Mouse (Mus musculus): Measurements from ENCODE around the gene Aff1.

The Aff1 gene

DNA sequence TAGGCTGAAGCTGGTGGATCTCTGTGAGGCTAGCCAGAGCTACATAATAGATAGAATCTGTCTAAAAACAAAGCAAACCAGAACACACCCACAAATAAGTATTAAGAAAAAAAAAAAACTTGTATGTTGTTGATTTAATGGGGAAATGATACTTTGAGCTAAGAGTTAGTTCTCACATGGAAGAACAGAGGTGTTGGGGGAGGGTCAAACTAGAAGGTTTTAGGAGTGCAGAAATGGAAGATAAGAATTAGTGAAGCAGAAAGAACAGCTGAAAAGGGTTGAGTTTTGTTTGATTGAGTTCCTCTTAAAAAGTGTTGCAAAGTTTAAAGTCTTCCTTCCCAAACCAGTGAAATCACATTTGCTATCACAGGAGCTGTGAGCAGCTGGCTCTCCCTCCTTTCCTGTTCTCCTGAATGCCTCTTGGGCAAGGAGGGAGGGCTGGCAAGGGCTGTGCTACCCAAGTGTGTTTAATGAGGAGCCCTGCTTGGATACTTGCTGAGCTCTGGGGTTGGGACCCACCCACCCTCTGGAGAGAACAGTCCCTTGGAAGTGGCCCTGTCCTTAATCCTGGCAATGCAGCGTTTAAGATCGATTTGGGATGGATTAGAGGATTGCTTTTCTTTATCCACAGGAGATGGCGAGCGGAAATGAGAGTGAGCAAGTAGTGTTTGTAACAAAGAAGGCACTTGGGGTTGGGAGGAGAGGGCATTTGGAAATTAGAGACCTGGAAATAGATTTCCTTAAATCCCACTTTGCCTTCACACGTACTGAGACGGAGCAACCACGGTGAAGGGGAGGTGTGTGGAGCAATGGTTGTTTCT, 57.5 kb downstream of the Aff1 start:
- no peak for DNase-seq (ENCODE audit: low read depth, low spot score)

DNA sequence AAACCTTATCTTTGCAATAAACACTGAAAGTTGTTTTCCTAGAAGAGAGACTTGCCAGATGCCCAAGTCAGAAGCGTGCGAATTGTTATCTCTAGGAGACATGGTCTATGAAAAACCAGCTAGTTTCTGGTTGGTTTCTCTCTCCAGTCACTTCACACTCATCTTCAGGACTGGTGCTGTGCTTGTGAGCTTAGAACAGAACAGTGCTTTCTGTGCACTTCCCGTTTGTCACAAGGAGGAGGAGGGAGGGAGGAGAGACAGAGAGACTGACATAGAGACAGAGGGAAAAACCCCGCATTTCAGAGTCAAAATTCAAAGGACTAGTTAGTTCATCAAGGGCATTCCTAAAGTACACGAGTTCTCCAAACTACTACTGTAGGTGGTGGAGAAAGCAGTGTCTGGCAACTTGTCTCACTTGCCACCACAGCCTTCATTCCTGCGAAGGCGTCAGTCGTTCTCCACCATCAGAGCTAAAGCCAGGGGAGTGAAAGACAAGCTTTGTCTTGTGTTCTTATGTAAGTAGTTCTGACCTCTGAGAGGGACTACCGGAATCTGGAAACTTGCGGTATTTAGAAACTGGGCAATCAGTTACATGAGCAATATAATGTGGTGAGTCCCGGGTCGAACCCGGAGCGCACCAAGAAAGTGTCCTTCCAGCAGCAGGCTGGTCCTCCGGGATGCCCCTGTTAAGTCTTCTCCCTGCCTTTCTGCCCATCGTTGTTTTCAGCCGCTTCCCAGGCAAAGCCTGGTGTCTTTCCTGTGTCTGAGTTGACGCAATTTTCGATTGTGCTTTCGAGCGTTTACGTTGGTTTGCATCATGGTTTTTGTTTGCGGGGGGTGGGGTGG, 60.7 kb downstream of the Aff1 start:
- DNase-seq (ENCODE audit: low read depth, low spot score) = peak; percentile 81

DNA sequence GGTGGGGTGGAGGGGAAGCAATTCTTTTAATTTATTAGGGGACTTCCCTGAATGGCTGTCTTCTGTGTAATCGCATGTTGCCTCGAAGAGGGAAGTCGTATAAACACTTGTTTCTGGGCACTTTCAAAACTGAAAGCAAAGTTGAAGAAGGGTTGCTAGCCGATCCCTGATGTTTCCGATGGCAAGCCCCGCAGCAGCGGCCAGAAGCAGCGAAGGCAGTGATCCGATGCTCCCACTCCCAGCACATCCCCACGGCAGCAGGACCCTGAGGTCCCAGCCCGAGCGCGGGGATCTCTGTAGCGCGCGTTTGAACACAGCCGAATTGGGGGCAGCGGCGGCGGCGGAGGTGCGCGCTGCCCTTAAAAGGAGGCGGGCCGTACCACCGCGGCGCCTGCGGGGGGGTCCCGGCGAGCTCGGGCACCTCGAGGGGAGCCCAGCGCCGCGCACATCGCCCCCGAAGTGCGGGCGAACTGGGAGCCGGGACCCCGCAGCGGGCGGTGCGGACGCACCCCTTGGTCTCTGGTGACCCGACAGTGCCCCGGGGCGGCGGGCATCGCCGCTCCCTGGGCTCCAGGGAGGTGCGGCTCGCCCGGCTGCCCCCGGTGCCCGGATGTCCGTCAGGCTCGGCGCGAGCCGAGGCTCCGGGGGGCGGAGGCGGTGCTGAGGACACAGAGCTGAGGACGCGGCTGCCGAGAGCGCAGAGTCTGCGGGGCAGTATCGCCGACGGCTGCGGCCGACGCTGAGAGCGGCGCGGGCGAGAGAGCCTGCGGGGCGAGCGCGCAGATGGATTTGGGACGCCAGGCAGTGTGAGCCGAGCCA, 61.5 kb downstream of the Aff1 start:
- DNase-seq (ENCODE audit: low read depth, low spot score) = peak; percentile 83

DNA sequence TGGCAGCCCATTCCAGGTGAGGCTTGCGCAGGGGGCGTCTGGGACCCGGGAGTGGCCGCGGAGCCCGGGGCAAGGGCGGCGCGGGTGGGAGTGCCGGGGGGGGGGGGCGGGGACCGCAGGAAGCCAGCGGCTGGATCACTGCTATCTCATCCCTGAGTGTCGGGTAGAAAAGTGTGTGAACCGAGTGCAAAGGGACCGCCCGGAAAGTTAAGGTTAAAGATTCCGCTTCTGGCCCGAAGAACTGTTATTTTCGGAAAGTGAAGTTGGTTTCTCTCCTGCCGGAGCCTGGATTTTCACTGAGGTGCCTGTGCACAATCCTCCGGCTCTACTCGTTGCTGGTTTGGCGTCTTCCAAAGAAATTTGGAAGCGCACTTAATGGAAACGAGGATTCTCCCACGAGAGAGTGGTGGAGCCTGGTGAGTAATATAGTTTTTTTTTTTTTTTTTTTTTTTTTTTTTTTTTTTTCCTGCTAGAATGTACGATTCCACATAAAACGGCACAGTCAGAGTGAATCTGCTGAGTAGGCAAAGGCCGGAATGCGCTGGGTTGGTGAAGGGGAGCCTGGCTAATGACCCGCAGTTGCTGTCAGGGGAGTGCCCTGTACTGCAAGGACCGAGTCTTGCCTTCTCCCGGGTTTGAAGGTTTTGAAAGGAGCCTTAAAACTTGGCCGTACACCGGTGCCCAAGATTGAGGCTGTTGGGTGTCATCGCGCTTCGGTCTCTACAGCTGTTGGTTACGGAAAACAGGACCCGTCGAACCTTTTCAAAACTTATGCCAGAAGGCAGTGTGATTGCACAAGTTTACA, 62.4 kb downstream of the Aff1 start:
- DNase-seq (ENCODE audit: low read depth, low spot score) = peak; percentile 79

DNA sequence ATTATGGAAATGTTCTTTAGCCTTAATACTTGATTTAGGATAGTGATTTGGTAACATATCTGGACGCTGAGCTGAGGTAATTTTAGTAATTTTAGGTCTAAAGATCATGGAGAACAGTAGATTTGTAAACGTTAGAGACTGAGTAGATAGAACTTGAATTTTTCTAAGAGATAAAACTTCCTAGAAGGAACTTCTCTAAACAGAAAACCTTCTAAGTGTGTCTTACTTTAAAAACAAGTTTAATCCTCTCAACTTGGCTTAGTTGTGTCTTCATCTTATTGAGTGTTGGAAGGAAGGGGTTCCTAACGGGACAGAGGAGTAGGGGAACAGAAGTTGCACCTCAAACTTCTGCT, 62.9 kb downstream of the Aff1 start:
- DNase-seq (ENCODE audit: low read depth, low spot score) = no peak

DNA sequence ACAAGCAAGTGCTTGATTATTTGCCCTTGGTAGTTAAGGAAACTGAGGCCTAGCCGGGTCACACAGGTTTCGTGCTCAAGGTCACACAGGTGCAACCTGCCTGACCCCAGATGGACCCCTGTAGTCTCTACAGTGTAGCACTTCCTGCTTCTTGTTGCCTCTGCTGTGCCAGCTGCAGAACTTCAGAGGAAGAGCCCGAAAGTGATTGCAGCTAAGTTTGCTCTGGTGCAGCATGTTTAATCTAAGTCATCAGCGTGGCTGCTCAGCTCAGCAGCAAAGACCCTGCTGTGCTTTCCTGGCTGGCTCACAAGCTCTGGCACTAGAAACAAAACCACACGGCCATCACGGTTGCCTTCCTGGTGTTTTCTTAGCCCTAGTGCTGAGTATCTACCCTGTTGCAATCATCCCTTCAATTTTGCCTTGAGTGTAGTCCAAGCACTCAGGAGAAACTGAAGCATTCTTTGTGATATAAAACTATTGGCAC, 64.1 kb downstream of the Aff1 start:
- DNase-seq (ENCODE audit: low read depth, low spot score) = no peak

DNA sequence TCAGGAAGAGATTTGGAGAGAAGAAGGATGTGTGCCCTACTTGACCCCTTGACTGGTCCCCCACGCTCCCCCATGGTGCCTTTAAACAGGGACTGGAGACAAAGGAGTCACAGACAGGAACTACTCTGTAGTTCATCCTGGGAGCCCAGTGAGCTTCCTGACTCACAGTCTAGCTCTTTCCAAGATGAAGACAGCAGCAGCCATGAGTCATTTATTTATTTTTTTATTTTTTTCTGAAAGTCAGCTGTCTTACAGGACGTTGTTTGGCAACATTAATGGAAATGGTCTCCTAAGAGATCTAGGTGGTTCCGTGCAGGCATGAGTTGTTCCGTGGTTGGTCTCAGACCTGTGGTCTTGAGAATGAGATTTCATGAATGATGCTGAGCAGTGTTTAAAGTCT, 66.3 kb downstream of the Aff1 start:
- DNase-seq (ENCODE audit: low read depth, low spot score) = peak; percentile 91

DNA sequence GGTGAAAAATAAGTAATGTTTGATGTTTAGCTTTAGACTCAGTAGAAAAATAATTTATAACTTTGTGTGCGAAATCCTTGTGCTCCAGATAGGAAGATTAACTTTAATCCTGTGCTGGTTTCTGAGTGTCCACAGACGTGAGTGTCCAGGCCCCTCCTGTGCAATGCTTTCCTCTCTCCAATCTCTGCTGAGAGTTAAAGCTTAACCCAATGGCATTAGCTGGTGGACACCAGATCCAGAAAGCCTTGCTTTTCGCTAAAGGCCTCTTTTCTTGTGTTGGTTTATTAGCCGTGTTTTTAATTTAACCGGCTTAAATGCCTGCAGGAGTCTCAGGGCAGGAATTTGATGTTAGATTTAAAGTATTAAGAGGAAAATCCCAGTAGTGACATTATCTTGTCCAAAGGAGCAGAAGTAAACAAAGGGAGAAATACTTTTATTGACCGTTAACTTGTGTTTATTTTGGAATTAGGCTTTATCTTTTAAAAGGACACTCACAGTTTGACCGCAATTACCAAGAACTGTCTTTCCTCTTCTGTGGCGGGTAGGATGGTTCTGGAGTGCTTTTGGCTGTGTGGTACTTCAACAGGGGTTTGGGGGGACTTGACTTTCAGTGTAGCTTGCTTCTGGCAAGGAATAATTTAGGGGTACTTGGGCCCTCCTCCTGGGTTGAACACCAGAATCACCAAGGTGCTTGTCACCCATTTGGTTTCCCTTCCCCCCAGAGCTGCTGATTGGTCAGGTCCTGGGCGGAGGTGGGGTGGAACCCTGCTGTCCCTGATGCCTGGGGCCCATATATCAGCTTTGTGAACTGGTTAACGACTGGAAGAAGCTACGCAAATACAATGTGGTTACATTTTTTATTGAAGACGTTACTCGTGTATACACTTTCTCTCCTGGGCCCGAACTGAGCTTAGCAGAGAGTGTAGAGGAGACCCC, 67.6 kb downstream of the Aff1 start:
- DNase-seq (ENCODE audit: low read depth, low spot score) = no peak

DNA sequence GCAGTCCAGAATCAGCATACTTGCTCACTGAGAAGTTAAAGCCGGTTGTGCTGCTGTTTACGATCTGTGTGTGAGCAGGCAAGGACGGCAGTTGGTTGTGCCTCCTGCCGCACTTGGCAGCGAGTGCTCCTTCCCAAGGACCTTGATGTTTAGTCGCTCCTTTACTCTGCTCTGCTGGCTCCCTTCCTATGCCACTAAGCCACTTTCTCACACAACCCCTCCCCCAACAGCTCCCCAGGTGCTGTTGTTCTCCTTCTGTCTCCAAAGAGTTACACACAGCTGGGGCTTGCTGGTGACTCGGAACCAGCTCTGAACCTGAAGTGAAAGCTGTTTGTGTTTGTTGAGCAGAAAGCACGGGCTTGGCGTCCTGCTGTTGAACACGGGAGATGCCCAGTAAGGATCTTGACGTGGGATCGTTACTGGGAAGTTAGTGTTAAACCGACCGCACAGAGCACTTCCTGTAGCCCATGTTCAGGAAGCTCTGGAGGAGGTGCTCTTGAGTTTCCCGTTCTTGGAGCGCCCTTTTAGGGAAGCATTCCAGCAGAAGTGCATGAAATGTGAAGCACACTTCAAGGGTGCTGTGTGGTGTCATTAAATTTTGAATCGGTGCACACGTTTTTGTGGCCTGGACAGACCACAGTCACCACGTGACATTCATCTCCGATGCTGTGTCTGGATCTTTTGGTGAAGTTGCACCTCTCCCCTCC, 68.4 kb downstream of the Aff1 start:
- DNase-seq (ENCODE audit: low read depth, low spot score) = no peak

DNA sequence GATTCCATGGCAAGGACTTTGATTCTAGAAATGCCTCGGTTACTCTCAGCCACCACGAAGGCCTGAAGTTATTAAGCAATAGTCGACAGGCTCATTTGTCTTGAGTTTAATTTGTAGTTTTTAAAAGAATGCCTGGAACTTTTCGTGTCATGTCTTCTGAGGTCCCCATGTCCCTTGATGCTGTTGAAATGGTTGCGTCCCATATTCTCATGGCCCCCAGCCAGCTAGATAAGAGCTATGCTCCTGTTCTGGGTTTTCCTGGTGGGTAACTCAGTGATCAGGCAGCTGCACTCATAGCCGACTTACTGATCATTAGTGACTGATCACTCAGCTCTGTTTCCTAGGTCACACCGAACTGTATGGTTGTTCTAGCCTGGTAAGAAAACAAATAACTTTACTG, 69.6 kb downstream of the Aff1 start:
- no peak for DNase-seq (ENCODE audit: low read depth, low spot score)

DNA sequence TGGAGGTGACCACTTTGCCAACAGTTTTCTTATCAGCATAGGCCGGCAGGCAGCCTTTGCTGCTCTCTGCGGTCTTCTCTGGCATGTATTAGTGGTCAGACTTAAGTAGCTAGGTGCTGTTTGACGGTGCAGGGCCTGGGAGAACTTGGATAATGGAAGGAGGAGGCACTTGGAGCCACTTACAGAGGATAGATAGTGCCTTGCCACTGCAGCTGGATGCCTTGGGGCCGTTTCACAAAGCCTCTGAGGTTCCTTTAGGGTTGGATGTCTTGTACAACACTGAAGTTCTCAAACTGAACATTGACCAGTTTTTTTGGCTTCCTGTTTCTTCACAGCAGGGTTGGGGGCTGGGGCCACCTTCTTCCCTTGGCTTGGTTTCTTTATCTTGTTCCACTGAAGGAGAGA, 70.7 kb downstream of the Aff1 start:
- no peak for DNase-seq (ENCODE audit: low read depth, low spot score)

DNA sequence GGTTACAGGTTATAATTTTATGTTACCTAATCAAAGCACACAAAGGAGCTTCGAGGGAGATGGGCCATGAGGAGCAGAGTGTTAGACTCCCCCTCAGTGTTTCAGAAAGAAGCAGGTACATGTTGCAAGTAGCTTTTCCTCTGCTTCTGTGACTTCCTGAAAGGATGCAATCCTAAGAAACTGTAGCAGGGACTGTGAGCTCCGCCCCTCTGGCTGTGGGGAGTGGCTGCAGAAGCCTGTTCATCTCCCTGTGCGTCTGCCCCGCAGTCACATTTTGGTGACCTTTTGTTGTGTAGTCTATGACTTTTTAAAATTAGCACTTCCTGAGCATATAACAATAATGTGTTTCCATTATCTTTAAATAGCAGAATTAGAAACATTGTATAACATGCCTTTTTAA, 73.2 kb downstream of the Aff1 start:
- DNase-seq (ENCODE audit: low read depth, low spot score) = no peak

DNA sequence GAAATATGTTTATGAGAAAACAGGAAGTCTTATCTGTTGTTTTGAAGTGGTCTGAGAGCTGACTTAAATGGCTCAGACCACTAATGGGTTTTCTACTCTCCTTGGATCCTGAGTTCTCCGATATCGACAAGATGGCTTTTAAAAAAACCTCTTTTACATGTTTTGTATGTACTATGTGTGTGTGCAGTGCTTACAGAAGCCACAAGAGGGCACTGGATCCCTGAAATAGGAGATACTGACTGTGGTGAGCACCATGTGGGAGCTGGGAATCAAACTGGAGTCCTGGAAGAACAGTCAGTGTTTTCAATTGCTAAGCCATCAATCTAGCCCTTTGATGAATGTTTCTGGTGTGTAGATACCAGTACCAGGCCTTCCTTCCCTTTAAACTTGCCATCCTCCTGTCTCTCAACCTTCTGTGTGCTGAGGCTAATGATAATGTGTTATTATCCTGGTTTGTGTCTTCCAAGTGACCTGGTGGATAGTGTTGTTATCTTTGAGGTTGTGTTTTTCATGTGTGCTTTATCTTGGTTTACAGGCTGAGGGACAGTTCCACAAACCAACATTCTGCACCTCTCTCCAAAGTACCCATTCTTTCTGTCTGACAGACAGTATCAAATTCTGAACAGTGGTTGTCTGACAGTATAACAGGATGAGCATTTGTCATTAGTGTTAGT, 73.7 kb downstream of the Aff1 start:
- DNase-seq (ENCODE audit: low read depth, low spot score) = no peak

DNA sequence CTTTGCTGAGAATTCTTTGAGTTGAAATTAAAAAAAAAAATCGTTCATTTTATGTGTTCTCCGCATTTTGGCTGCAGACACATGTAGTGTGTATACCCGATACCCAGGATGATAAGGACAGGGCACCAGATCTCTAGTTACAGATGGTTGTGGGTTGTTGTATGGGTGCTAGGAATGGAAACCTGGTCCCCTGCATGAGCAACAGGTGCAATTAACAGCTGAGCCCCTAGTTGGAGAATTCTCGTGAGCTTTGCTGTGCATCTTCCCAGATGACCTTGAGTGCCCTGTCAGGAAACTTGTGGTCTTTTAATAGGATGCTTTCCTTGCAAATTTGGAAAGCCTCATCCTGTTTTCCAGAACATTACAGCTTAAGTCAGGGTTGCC, 74.2 kb downstream of the Aff1 start:
- no peak for DNase-seq (ENCODE audit: low read depth, low spot score)

DNA sequence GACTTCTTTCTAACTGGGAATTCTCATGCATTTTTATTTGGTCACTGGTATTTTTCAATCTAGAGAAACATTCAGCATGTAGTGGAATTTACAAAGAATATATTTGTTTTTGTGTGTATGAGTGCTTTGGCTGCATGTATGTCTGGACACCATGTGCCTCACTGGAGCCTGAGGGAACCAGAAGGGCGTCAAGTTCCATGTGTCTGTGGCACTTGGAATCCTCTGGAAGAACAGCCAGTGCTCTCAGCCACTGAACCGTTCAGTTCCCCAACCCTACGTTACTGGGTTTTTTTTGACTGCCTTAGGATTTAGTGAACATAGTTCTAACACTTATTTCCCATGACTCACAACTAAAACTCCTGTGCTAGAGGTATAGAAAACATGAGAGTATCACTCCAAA, 76.8 kb downstream of the Aff1 start:
- no peak for DNase-seq (ENCODE audit: low read depth, low spot score)

DNA sequence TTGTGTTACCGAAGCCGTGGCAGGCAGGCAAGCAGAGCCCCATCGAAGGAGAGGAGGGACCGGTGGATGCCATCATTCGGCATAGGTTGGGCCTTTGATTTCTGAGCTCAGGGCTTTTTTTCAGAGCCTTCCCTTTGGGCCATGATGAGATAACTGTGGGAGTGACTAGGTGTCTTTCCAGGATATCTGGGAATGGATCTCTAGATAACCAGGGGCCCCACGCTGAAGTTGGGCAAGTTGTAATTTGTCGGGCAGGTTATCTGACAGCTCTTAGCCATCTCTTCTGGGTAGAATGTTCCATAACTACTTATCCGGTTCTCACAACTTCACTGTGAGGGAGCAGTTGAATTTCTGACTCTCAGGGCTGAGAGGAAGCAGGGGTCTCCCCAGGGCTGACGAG, 77.5 kb downstream of the Aff1 start:
- DNase-seq (ENCODE audit: low read depth, low spot score) = no peak

DNA sequence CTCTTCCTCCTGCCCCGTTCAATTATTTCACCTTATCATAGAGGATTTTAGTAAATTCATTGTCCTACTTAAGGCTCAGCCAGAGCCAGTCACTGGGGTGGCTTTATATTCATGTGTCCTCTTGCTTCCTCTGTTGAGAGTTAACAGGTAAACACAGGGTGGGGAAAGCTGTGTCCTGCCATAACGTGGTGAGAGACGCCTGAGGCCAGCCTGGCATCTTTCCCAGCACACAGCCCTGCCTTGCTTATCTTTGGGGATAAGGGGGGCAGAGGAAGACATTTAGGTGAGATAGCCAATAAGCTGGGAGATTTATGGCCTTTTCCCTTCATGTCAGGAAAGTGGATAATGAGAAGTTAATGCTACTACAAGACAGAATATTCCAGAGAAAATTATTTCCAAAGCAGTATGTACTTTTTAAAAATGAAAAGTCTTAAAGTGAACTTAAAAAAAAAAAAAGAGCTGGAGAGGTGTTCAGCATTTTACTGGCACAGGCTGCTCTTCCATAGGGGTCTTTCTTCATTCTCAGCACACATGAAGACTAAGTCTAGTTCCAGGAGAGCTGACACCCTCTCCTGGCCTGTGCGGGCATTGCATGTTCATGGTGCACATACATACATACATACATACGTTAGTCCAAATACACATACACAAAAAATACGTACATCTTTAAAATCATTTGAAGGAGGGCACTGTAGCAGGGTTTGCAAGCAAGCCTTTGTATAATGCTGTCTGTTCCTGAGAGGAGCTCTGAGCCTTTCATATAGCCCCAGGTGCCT, 78.5 kb downstream of the Aff1 start:
- no peak for DNase-seq (ENCODE audit: low read depth, low spot score)

DNA sequence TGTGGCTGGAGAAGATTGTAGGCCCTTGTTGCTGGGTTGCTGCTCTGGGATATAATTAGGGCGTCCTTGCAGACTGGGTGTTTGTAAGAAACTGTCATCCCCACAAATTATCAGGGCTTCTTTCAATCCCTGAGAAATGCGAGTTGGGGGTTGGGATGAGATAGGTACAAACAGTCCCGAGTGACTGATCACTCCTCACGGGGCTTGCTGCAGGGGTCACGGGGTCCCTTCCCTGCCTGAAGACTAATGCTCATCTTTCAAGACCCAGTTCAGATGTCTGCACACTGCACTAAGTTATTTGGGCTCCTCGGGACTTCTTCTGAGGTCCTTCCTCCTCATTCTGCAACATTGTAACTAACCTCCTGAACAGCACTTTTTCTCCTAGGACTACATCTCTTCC, 79.2 kb downstream of the Aff1 start:
- no peak for DNase-seq (ENCODE audit: low read depth, low spot score)

Data from 3T3-L1 (cell line).